Mouse (Mus musculus): Measurements from ENCODE around the gene Defb43. TPM values are rescaled to one million over a fixed set of nuclear protein-coding genes. Genes with fewer than 3 reads are reported as not detected.

Defb43 gene
- polyA plus RNA-seq, 1 experiment from 2014 or later: not detected

GRCm38 (mm10) chr14:63066630-63067310 is 55.2 kb downstream of the Defb43 start:
- H3K9me3 ChIP-seq: no peaks in the 10 kb centered on the region
- H3K27ac ChIP-seq (replicated peaks): peak overlapping the region; percentile 95
- peak overlapping the region; percentile 62 for H3K4me2 ChIP-seq
- H3K9ac ChIP-seq: peak overlapping the region; percentile 70
- H3K4me3 ChIP-seq: peak overlapping the region; percentile 33
- 9% methylated on average over 16 of the region's 16 CpGs for WGBS
- H3K36me3 ChIP-seq: no peaks in the 10 kb centered on the region
- ATAC-seq (ENCODE audit: extremely low read depth, insufficient number of reproducible peaks, low FRiP score, low TSS enrichment): no peak
- H3K4me1 ChIP-seq: peaks cover 76% of the 10 kb centered on the region
- H3K27me3 ChIP-seq (replicated peaks): no peaks in the 10 kb centered on the region

Other genes starting within 250 kb of the Defb43 start
- gene Wdfy2, start 174.1 kb upstream of the Defb43 start, polyA plus RNA-seq (2015; fragmentation: Nextera tagmentation; extraction: Ambion mirVana): 3.7 and 4.0 TPM in 2 replicates
- not detected in 2 replicates for gene Defb48, start 27.3 kb upstream of the Defb43 start, polyA plus RNA-seq (2015; fragmentation: Nextera tagmentation; extraction: Ambion mirVana)
- not detected in 2 replicates for gene Defb47, start 13.7 kb upstream of the Defb43 start, polyA plus RNA-seq (2015; fragmentation: Nextera tagmentation; extraction: Ambion mirVana)
- 2.3 and 3.1 TPM in 2 replicates for gene Defb42, start 35.2 kb downstream of the Defb43 start, polyA plus RNA-seq (2015; fragmentation: Nextera tagmentation; extraction: Ambion mirVana)
- gene Defb30, start 38.2 kb downstream of the Defb43 start, polyA plus RNA-seq (2015; fragmentation: Nextera tagmentation; extraction: Ambion mirVana): not detected in 2 replicates

Measured in heart, embryonic 13.5 days (tissue).